Mouse (Mus musculus): ENCODE results near the gene A730061H03Rik. TPM values are rescaled to one million over a fixed set of nuclear protein-coding genes. Genes with fewer than 3 reads are reported as not detected.
A peak's percentile ranks its signal among the peaks of the same experiment; 100 is the strongest.

A730061H03Rik gene
- 43.1 TPM in 1 of 2 replicates, not detected in the other for total RNA-seq (2014; fragmentation: Nextera tagmentation)
- 0.46 and 0.87 TPM in 2 replicates for total RNA-seq (2017)
- 0.17 TPM in 1 of 2 replicates, not detected in the other for polyA plus RNA-seq (2012)

- no peaks in the 10 kb centered on the region for H3K27me3 ChIP-seq (ENCODE audit: insufficient read depth, low read length)
- H3K36me3 ChIP-seq (replicated peaks): peaks cover 43% of the 10 kb centered on the region
- H3K9me3 ChIP-seq (replicated peaks): no peaks in the 10 kb centered on the region
- peaks cover 50% of the 10 kb centered on the region for H3K4me1 ChIP-seq (ENCODE audit: insufficient read depth, low read depth, low read length)
- ATAC-seq (ENCODE audit: extremely low read depth, insufficient number of reproducible peaks, low FRiP score, poor library complexity, severe bottlenecking) (peak; percentile 81), DNase-seq (ENCODE audit: low spot score) (peak; percentile 98)
- H3K4me3 ChIP-seq (ENCODE audit: low read depth, low read length): peak within 1 kb of the TSS; percentile 84
- TF ChIP-seq GATA1 (IDR thresholded peaks at IDR 0.05; ENCODE audit: borderline replicate concordance, low read length): no peak
- TF ChIP-seq POLR2AphosphoS5 (IDR thresholded peaks at IDR 0.05; ENCODE audit: insufficient replicate concordance, low read depth, low read length): peak; percentile 58; the same call in 1 of the 2 replicates
Observed at GRCm38 (mm10) chr14:55560202-55561073, at the start of gene A730061H03Rik. Gene A730061H03Rik (minus strand): TSS chr14:55560406.

- Histone ChIP-seq H3K36me3 (replicated peaks) (peaks cover 64% of the 10 kb centered on the region), H3K4me3 (ENCODE audit: low read depth, low read length) (no peak overlapping the region; the same call in 1 of the 2 replicates), H3K9me3 (replicated peaks) (no peaks in the 10 kb centered on the region), H3K4me1 (ENCODE audit: insufficient read depth, low read depth, low read length) (peaks cover 73% of the 10 kb centered on the region), H3K27me3 (ENCODE audit: insufficient read depth, low read length) (no peaks in the 10 kb centered on the region)
- TF ChIP-seq POLR2AphosphoS5 (IDR thresholded peaks at IDR 0.05; ENCODE audit: insufficient replicate concordance, low read depth, low read length) (no peak), TAL1 (conservative IDR thresholded peaks at IDR 0.05; ENCODE audit: low read depth, low read length) (no peak), GATA2 (IDR thresholded peaks at IDR 0.05; ENCODE audit: borderline replicate concordance, low read depth, low read length) (no peak), GATA1 (IDR thresholded peaks at IDR 0.05; ENCODE audit: borderline replicate concordance, low read length) (no peak), CTCF (IDR thresholded peaks at IDR 0.05; ENCODE audit: low read depth, low read length) (no peak)
- DNase-seq (ENCODE audit: low spot score) (no peak), ATAC-seq (ENCODE audit: extremely low read depth, insufficient number of reproducible peaks, low FRiP score, poor library complexity, severe bottlenecking) (no peak)
Observed at GRCm38 (mm10) chr14:55608339-55608738, 48.1 kb upstream of the A730061H03Rik start.

GRCm38 (mm10) chr14:55605743-55606459, 45.7 kb upstream of the A730061H03Rik start:
- Histone ChIP-seq H3K4me1 (ENCODE audit: insufficient read depth, low read depth, low read length) (peaks cover 80% of the 10 kb centered on the region), H3K36me3 (replicated peaks) (peaks cover 86% of the 10 kb centered on the region), H3K27me3 (ENCODE audit: insufficient read depth, low read length) (no peaks in the 10 kb centered on the region), H3K9me3 (replicated peaks) (no peaks in the 10 kb centered on the region), H3K4me3 (ENCODE audit: low read depth, low read length) (peak overlapping the region; percentile 17; the same call in 1 of the 2 replicates)
- no peak for DNase-seq (ENCODE audit: low spot score)
- TF ChIP-seq POLR2AphosphoS5 (IDR thresholded peaks at IDR 0.05; ENCODE audit: insufficient replicate concordance, low read depth, low read length): no peak
- no peak for TF ChIP-seq GATA2 (IDR thresholded peaks at IDR 0.05; ENCODE audit: borderline replicate concordance, low read depth, low read length)
- TF ChIP-seq GATA1 (IDR thresholded peaks at IDR 0.05; ENCODE audit: borderline replicate concordance, low read length): no peak
- TF ChIP-seq CTCF (IDR thresholded peaks at IDR 0.05; ENCODE audit: low read depth, low read length): no peak
- TF ChIP-seq TAL1 (conservative IDR thresholded peaks at IDR 0.05; ENCODE audit: low read depth, low read length): no peak
- ATAC-seq (ENCODE audit: extremely low read depth, insufficient number of reproducible peaks, low FRiP score, poor library complexity, severe bottlenecking): no peak

GRCm38 (mm10) chr14:55604823-55605222, 44.6 kb upstream of the A730061H03Rik start:
- TF ChIP-seq TAL1 (conservative IDR thresholded peaks at IDR 0.05; ENCODE audit: low read depth, low read length): no peak
- TF ChIP-seq POLR2AphosphoS5 (IDR thresholded peaks at IDR 0.05; ENCODE audit: insufficient replicate concordance, low read depth, low read length): no peak
- no peak for TF ChIP-seq GATA1 (IDR thresholded peaks at IDR 0.05; ENCODE audit: borderline replicate concordance, low read length)
- no peak for TF ChIP-seq CTCF (IDR thresholded peaks at IDR 0.05; ENCODE audit: low read depth, low read length)
- TF ChIP-seq GATA2 (IDR thresholded peaks at IDR 0.05; ENCODE audit: borderline replicate concordance, low read depth, low read length): no peak
- Histone ChIP-seq H3K9me3 (replicated peaks) (no peaks in the 10 kb centered on the region), H3K4me3 (ENCODE audit: low read depth, low read length) (peak overlapping the region; percentile 71), H3K36me3 (replicated peaks) (peaks cover 87% of the 10 kb centered on the region), H3K27me3 (ENCODE audit: insufficient read depth, low read length) (no peaks in the 10 kb centered on the region), H3K4me1 (ENCODE audit: insufficient read depth, low read depth, low read length) (peaks cover 78% of the 10 kb centered on the region)
- no peak for ATAC-seq (ENCODE audit: extremely low read depth, insufficient number of reproducible peaks, low FRiP score, poor library complexity, severe bottlenecking)
- no peak for DNase-seq (ENCODE audit: low spot score)

- Histone ChIP-seq H3K4me1 (ENCODE audit: insufficient read depth, low read depth, low read length) (peaks cover 77% of the 10 kb centered on the region), H3K9me3 (replicated peaks) (no peaks in the 10 kb centered on the region), H3K36me3 (replicated peaks) (peaks cover 87% of the 10 kb centered on the region), H3K4me3 (ENCODE audit: low read depth, low read length) (peak overlapping the region; percentile 71), H3K27me3 (ENCODE audit: insufficient read depth, low read length) (no peaks in the 10 kb centered on the region)
- TF ChIP-seq POLR2AphosphoS5 (IDR thresholded peaks at IDR 0.05; ENCODE audit: insufficient replicate concordance, low read depth, low read length) (no peak), CTCF (IDR thresholded peaks at IDR 0.05; ENCODE audit: low read depth, low read length) (peak; percentile 84), TAL1 (conservative IDR thresholded peaks at IDR 0.05; ENCODE audit: low read depth, low read length) (no peak), GATA1 (IDR thresholded peaks at IDR 0.05; ENCODE audit: borderline replicate concordance, low read length) (no peak), GATA2 (IDR thresholded peaks at IDR 0.05; ENCODE audit: borderline replicate concordance, low read depth, low read length) (peak; percentile 95)
- DNase-seq (ENCODE audit: low spot score) (peak; percentile 74), ATAC-seq (ENCODE audit: extremely low read depth, insufficient number of reproducible peaks, low FRiP score, poor library complexity, severe bottlenecking) (peak; percentile 90)
Observed at GRCm38 (mm10) chr14:55603633-55604576, 43.7 kb upstream of the A730061H03Rik start.

Data from G1E (cell line).